Mouse (Mus musculus): ENCODE data around the gene Dlx6. TPM values are rescaled to one million over a fixed set of nuclear protein-coding genes. Genes with fewer than 3 reads are reported as not detected.

Dlx6 gene
- total RNA-seq, 2 experiments from 2014 or later: not detected

DNA sequence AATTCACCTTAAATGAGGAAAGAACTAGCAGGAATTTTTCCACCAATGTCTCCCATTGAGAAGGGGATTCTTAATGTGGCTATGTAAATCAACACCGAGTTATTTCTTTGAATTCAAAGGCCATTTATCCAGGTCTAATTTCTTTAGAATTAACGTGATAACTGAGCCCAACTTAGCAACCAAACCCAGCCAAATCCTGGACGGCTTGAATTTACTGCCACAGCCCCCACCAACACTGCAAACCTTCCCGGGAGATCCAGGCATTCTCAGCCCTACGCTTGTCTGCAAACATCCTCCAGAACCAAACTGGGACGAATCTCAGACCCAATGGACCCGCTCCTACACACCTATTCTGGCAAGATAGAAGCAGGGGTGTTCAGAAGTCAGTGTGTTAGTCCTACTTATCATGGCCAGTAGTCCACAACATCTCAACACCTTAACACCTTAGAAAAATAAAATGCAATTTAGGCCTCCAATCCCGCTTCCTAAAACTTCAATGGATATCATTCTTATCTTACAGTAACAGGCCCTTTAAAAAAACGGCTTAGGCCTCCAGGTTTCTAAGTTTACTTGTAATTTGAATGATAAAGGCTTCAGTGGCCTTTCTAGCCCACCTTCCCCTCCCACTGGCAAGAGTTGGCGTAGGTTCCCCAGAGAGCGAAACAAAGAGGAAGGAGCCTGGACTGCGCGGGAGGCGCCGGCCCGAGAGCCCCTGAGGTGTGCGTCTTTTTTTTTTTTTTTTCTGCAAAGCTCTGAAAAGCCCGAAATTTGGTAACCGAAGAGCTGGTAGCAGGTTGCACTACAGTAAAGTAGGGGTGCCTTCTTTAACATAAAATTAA lies 3.8 kb upstream of the Dlx6 start:
- intact Hi-C loops (cut with DNase I): no loop called here
- no peak for DNase-seq

DNA sequence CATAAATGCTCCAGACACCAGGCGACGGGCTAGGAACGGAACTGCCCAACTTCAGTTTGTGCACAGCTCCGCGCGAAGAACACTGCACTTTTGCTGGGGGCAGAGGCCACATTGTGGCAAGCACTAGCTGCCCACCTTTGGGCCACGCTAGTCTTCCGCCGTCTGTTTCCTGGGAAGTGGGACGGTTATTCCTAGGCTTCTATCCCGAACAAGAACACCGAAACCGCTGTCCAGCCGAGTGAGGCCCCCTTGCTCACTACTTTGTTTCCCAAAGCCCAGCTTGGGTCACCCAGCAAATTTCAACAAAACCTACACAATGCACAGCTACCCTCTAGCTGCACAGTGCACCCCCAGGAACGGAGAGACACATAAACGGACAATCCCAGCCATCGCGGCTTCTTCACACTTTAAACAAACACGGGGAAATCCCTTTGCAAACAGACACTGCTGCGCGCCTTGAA lies 3.2 kb upstream of the Dlx6 start:
- intact Hi-C loops (cut with DNase I): no loop called here
- DNase-seq: no peak

DNA sequence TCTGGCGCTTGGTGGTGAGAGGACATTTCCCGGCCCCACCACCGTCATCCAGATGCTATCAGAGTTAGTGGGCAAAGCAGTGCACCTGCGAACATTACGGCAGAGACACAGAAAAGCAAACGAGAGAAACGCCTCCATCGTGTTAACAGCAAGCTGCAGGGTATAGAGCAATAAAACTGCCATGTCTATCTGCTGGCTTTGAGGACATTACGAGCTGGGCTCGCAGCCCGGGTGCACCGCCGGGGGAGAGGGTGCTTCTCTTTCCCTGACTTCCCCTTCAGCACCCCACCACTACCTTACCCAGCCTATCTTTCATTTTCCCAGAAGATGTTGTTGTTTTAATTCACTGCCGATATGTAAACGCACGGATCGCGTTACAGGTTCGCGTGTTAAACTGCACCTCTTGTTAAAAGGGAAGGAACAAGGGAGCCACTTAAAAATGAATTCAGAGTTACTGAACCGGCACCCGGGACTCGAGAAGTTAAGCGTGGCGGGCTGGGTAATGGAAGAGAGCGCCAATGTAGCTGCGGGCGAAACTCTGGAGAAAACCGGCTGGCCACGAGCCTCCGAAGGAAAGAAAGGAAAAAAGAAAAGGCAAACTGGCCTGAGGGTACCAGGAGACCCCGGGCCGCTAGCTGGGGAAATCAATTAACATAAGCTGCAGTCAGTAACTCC lies 2.6 kb upstream of the Dlx6 start:
- DNase-seq: no peak
- intact Hi-C loops (cut with DNase I): no loop called here

DNA sequence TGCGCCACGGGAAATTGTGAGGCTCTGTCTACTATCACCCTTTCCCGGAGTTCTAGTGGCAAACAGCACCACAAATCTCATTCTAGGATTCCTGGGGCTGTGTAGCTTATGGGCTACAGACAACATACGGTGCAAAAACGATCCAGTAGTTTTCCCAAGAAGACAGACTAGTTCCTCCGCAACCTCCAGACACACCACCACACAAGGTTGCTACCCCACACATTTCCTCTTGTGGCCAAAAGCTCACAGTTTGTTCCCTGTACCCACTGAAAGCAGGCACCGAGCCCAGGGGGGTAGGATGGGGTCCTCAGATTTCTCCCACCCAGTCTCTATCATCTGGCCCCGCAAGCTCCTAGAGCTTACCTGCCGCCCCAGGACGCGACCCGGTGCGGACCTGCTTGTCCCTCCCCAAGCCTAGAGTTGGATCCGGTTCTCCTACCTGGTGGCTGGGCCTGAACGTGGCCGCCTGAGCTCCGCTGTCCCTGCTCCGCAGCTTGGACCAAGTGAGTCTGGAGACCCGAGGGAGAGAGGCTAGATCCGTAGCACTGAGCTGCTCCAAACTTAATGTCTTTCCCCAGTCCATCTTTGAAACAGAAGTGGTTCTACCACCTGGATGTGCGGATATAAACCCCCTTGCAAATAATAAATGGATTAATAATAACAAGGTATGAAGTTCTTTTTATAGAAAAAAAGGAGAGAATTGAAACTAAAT lies 1.9 kb upstream of the Dlx6 start:
- intact Hi-C loops (cut with DNase I): no loop called here
- no peak for DNase-seq

DNA sequence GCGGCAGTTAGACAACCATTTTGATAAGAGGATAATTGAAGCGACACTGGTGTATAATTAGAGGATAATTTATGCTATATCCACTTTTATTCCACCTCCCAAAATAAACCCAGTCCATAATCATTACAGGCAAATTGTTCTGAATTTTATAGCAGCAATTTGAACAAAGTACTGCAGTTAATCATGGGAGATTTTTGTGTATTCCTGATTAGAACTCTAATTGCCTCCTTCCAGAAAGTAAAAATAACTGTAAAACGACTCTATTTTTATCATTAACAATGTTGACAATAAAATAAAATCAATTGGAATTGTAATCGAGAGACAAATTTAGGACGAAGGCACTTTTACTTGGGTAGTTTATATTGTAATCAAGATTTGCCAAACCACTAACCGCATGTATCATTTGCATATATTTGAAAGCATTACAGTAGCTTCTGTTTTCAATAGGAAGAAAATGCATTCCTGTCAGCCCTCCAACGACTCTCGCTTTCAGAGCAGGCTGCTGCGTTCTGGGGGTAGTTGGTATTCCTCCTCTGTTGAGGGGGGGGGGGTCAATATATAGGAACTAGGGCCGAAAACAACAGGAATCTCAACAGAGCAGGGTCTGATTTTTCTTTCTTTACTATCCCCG lies 1.2 kb upstream of the Dlx6 start:
- no peak for DNase-seq
- intact Hi-C loops (cut with DNase I): no loop called here

DNA sequence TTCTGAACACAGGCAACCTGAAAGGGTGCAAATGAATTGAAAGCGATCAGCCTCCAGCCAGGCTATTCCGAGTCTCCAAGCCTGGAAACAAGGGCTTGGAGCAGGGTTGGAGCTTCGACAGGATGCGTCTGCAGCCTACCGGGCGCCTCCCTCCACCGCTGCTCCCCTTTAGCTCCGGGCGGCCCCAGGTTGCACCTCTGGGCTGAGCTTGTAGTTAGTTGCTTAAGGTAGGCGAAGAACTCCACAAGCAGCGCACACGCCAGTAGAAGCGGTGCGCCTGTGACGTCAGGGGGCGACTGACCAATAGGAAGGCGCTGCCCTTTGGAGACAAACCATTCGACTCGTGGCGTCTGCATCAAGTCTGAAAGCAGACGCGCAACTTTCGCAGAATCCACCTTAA lies 523 bp upstream of the Dlx6 start:
- no peak for DNase-seq
- intact Hi-C loops (cut with DNase I): no loop called here

DNA sequence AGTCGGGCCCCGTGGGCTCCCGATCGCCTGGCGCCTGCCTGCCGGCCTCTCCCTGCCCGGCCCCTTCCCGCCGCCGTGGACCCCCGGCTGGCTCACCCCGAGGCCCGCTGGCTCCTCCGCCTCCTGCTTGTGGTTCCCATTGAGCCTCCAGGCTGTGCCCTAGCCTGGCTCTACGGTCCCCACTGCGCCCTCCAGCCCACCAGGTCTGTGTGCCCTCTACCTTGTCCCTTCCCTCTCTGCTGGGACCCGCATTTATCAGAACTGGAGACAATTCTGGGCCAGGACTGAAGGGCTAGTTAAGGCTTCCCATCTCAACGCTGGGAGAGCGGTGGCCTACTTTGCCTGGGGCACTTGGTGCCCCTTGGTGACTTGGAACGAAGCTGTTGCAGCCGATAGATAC lies 821 bp downstream of the Dlx6 start:
- DNase-seq: no peak
- intact Hi-C loops (cut with DNase I): no loop called here

DNA sequence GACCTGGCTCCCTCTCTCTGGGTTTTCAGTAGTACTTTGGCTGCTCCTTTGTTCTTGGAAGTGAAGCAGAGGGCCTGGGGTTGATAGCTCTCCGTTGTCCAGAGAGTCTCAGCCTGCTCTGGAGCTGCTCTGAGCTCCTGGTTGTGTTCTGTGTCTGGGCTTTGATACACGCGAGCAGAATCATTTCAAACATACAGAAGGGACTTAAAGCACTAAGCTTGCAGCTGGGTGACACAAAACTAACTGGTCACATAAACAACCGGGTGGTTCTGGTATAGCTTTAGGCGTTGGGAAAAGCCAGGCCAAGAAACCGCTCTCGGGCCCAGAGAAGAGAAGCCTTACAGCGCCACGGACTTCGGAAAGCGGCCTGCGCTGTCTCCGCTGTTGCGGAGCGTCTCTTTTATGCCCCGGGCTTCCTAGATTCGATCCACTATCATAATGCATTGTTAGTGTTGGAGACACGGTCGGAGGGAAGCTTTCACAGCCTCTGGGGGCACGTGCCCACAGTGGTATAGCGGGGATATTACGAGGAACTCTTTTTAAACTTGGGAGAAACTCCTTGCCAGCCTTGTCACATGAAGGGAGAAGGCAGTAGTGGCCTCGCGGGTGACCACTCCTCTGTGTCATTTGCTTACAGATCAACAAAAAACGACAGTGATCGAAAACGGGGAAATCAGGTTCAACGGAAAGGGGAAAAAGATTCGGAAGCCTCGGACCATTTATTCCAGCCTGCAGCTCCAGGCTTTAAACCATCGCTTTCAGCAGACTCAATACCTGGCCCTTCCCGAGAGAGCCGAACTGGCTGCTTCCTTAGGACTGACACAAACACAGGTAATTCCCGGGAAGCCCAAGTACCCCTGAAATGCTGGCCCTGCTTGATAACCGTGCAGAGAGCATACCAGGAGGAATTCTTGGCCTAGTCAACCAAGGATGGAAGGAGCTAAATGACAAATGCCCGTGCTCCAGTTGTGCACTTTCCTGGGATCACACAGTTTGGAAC lies 1.6 kb downstream of the Dlx6 start:
- no peak for DNase-seq
- intact Hi-C loops (cut with DNase I): no loop called here

DNA sequence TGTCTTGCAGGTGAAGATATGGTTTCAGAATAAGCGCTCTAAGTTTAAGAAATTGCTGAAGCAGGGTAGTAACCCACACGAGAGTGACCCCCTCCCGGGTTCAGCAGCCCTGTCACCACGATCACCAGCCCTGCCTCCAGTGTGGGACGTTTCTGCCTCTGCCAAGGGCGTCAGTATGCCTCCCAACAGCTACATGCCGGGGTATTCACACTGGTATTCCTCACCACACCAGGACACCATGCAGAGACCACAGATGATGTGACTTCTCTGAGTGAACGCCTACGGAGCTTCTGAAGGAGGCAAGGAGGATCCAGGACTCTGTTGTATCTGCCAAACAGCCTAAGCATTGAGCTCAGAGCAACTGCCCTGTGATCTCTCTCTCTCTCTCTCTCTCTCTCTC lies 3.9 kb downstream of the Dlx6 start:
- intact Hi-C loops (cut with DNase I): no loop called here
- no peak for DNase-seq

DNA sequence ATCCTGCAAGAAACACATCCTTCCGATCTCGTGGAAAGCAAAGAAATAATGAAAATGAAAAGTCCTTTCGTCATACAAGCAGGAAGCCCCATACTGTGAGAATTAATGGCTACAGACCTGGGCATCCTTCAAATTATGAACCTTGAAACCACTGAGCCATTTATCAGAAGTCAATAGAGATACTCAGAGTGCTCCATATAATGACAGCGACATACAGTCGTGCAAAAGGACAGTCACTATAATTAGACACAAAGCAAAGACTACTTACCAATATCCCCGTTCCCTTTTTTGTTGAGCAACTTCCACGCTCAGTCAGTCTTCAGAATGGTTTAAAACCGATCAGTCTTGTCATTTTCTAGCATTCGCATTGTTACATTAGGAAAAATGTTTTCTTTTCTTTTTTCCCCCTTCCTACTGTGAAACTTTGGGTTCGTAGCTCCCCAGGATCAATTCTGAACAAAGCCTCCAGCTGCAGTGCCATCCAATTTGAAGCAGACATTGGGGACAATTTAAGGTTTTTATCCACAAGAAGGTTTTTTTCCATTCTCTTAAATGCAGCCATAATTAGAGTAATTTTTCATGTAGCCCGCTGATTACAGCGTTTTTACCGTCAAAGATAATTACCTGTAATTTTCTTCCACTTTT lies 6.0 kb downstream of the Dlx6 start:
- intact Hi-C loops (cut with DNase I): no loop called here
- no peak for DNase-seq

DNA sequence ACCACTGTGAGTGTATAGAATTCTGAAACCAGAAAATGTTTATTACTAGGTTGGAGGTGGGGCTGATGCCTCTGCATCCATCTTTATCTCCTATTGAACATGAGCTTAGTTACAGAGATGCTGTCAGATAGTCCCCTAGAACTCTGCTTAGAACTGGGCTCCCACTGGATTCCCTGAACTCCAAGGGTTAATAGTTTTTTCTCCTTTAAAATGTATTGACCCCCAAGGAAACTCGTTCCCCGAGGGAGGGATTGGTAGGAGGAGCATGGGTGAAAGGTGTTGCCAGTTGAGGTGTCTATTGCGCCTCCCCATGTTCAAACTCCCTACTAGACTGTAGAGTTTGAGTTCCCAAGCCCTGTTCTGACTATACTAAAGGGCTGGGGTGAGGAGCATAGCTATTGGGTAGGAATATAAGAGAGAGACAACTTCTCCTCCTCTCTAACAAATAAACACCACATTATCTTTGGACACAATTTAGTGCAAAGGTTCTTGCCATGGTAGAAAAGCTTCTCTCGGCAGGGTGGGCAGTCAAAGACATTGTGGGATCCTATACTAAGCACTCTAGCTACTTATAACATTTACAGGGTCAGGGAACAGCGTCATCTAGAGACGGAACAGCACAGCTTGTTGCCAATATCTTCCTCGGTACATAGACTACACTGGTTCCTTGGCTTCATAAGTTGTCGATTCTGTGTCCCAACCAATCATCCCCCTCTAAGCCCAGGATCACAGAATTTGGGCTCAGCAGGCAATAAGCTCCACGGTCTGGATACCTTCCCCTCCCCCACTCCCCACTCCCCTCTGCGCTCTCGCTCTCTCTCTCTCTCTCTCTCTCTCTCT lies 7.0 kb downstream of the Dlx6 start:
- no peak for DNase-seq
- intact Hi-C loops (cut with DNase I): no loop called here

DNA sequence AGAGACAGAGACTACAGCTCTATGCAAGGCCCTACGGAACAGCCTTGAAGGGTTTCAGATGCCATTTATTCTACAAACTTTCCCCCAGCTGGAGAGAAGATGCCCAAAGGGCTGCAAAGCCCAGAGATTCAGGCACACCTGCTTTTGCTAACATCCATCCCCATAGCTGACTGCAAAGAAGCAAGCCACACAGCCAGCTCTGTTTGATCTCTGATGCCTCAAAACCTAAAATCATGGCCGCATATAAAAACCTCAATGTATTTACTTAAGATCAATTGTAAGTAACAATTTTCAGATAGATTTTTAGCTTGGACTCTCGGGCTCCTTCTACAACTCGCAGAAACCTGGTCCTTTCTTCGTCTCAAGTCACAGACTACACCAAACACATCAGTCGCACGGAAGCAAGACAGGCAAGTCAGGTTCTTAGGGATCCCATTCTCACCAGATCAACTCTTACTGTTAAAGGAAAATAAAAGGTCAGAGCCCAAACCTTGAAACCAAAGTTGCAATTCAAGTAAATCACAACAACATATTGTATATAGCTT lies 7.8 kb downstream of the Dlx6 start:
- intact Hi-C loops (cut with DNase I): no loop called here
- DNase-seq: no peak

DNA sequence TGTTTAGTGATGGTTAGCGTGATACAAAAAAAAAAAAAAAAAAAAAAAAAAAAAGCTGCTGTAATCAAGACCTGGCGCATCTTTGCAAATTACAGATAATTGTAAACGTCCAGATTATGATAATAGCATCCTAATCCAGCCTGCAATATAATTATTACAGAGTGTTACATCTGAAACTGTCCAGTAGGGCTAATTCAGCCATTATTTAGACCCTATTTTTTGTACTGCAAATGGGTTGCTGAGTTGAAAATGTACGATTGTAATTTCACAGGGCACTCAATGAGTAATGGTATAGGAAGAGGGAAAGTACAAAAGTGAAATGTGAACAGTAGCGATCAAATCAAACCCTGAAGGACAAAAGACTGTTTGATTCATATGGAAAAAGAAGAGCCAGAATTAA lies 8.6 kb downstream of the Dlx6 start:
- intact Hi-C loops (cut with DNase I): no loop called here
- no peak for DNase-seq

DNA sequence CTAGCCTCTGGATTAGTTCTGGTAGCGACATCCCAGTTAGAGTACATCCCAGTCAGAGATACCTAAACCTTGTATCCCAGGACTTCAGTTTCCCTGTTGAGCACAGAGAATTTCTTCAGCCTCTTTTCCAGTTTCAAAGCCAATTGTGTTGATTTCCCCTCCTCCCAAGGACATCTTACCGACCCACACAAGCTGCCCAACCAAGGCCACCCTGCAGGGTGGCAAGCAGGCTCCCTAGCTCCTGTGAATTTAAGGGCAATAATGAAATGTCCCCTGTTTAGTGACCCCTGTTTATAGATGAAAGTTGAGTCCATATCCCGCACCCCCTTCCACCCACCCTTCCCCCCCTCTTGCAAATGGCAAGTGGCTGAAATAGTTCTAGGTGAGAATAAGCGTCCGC lies 9.7 kb downstream of the Dlx6 start:
- no peak for DNase-seq
- intact Hi-C loops (cut with DNase I): no loop called here

DNA sequence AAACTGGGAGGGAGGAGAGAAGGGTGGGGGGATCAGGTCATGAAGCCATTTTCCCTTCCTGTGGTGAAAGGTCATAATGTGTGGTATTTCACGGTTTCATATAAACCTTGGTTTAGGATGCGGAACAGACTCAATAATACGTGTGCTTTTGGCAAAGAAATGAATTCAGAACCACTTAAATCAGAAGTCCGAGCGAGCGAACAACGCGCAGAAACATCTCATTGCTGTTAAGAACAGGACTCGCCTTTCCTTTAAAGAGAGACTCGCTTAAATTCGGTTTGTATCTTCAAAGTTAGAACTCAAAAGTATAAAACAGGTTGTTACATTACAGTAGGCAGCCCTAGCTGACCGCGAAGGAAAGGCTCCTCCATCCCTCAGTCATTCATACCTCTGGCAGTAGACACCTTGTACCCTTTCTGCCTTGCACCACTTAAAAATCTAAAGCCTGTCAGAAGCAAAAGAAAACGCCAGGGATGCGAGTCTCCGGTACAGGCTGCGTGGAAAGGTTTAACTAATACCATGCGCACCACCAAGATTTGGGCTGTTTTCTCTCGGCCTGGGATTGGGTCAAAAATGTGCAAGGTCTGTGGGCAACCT lies 10.4 kb downstream of the Dlx6 start:
- DNase-seq: no peak
- intact Hi-C loops (cut with DNase I): no loop called here

DNA sequence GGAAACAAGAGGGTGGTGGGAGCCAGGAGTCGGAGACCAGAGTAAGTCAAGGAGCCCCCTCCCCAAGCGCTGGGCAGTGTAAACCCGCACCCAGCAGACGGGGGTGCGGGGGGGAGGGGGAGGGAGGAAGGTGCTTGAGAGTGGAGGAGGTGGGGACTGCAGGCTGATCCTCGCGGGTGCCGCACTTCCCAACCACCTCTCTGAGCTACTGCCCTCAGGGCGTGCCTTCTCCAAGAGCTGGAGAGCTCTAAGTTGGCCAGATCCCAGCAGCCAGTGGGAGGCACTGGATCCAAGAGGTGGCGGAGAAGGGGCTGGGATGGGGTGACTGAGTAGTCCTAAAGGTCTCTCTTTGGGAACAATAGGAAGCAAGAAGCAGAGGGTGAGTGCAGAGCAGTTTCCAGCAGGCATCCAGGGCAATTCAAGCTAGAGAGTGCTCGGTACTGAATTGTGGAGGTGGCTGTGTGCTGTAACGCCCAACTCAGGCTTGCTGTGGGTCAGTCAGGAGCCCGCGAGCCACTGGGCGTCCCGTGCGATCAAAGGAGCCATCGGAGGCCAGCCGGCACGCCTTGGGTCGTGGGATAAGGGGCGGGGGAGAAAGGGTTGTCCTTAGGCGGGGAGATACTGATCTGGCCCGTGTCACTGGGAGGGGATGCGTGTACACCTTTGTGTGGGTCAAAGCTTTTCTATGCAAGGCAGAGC lies 11.1 kb downstream of the Dlx6 start:
- intact Hi-C loops (cut with DNase I): no loop called here
- no peak for DNase-seq

DNA sequence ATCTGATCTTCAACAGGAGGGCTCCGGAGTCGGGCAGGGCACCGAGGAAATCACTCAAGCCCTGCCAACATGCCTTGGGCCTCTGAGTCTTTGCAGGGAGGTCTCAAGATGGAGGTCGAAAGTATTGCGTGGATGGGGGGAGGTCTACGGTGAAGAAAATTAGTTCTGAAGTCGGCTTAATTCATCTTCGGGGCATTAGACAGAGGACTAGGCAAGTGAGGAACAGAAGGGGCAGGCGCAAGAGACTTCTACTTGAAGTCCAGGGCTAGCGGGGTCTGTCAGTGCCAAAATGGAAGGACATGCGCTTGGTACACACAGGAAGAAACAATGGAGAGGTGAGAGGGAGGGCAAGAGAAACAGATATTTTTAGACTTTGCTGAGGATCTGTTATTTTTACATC lies 12.0 kb downstream of the Dlx6 start:
- intact Hi-C loops (cut with DNase I): no loop called here
- no peak for DNase-seq

Measured in gastrocnemius, postnatal 36 days (tissue).